Mouse (Mus musculus) layer of hippocampus, adult 9-10 months (tissue): ENCODE measurements around the gene Nup93.

ENCODE experiments used
- DNase-seq: peaks from one replicate; pipeline ENCODE4 v3.0.0; 2022; ENCODE audit warnings: low spot score

The Nup93 gene

DNA sequence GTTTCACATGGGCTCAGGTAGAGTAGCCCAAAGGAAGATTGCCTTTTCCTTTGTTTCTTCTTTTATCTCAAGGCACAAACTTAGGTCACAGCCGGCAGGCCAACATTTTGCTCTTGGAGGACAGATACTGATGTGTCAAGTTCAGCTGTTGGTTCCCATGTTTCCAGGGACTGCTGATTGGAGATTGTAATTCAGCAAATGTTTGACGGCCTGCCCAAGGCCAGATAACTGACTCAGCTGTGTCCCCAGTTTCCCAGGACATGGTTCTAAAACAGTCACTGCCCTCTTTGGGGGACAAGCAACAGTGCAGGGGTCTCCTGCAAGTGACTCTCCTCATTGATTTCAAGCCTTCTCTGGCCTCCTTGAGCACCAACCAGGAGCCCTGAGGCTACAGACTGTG lies 105.7 kb downstream of the Nup93 start:
- no peak for DNase-seq

DNA sequence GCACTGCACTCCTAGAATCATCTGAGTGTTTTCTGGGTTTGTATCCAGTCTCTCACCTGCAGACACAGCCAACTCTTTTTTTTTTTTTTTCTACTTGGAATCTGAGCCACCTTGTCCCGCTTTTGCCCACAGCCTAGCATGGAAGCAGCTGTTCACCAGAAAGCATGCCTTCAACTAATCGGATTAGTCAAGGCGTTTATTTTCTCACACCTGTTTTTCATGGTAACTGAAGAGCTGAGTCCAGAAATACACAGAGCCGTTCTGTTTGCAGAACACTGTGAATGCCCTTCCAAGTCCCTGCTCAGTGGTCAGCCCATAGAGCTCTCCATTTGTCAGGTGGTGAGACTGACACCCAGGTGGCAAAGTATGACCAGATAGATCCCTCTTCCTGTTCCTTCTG lies 107.7 kb downstream of the Nup93 start:
- no peak for DNase-seq

GRCm38 (mm10) chr8:94323041-94323440 lies 108.7 kb downstream of the Nup93 start:
- no peak for DNase-seq

DNA sequence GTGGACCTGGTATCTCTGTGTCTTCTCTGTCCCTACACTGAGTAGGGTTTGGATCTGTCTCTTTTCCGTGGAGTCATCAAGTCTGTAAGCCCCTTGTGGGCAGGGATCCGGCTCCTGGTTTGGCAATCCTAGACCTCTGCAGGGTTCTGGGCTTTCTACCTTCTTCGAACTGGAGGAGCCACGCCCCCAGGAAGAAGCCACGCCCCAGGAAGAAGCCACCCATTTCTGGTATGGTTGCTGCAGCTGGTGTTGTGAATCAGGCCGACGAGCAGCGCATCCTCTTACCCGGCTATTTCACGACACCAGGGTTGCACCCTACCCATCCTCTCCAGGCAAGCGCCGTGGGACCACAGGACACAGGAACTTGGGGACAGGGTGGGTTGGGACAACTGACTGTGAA lies 109.7 kb downstream of the Nup93 start:
- DNase-seq: no peak

DNA sequence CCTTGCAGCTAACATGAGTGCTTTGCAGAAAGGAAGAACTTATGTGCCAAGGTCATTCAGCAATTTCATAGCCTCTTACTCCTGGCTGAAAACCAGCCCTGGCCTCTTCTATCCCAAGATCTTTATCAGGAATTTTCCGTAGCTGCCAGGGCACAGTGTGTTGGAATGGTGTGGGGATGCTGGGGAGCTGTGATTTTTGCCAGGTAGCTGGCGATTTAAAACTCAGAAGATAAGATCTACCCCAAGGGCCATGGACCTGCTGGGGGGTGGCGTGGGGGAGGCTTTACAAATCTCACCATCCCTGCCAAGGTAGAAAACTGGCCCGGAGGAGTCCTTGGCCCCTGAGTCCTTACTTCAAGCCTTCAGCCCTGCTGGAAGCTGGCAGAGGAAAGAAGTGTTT lies 111.7 kb downstream of the Nup93 start:
- no peak for DNase-seq

DNA sequence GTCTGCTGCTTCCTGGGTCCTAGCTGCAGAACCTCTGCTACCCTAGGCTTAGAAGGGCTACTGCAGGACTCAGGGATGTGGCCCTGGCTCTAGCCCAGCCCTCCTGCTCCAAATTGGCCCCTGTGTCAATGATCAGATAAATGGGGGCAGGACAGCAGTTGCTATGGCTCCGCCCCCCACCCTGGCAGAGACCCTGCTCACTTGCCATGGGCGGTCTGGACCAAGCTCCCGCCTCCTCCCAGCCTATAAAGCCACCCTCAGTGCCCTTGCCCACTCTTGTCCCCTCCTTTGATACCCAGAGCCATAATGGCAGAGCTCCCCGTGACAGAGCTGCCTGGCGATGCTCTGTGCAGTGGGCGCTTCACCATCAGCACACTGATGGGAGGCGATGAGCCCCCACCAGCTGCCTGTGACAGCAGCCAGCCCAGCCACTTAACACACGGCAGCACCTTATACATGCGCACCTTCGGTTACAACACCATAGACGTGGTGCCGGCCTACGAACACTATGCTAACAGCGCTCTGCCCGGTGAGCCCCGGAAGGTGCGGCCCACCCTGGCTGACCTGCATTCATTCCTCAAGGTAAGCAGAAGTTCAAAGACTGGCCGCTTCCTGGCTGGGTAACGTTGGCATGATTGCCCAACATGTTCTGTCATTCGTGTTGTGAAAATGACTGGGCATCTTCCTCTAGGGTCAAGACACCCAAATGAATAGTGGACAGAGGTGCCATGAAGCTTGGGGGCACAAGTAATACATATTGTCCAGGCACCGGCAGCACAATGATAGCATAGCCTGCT lies 114.8 kb downstream of the Nup93 start, which contains the start of gene Slc12a3:
TSS of gene Slc12a3 (plus strand) at position 270 of the 797 bp plus-strand sequence.
- DNase-seq: no peak

GRCm38 (mm10) chr8:94330733-94331132 lies 116.4 kb downstream of the Nup93 start:
- DNase-seq: peak; percentile 67

DNA sequence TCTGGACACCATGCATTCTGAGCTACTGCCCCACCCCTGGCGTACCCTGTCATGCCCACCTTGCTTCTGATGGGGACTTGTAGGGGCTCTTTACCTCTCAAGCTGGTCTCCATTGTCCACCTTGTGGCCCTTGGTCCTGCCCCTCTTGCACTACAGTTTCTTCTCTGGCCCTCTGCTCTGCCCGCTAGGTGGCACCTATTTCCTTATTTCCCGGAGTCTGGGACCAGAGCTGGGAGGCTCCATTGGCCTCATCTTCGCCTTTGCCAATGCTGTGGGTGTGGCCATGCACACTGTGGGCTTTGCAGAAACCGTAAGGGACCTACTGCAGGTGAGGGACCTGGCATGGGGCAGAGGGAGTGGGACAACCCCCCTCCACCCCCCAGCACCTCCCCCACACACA lies 119.0 kb downstream of the Nup93 start:
- no peak for DNase-seq

DNA sequence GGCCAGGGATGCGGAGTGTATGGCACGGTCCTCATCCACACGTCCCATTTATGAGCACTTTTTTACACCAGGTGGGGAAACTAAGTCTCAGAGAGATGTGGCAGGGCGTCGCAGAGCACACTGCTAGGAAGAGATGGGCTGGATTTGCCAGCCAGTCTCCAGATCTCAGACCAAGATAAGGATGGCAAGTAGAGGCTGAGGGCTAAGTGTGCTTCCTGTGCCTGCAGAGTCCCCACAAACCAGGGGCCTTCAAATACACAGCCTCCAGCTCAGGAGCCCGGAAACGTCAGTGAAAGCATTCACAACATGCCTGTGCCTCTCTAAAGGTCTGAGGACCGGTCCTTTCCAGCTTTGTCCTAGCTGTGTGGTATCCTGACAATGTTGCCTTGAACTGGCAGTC lies 123.2 kb downstream of the Nup93 start:
- no peak for DNase-seq

- DNase-seq: no peak
Observed at GRCm38 (mm10) chr8:94340796-94341195, 126.4 kb downstream of the Nup93 start.

DNA sequence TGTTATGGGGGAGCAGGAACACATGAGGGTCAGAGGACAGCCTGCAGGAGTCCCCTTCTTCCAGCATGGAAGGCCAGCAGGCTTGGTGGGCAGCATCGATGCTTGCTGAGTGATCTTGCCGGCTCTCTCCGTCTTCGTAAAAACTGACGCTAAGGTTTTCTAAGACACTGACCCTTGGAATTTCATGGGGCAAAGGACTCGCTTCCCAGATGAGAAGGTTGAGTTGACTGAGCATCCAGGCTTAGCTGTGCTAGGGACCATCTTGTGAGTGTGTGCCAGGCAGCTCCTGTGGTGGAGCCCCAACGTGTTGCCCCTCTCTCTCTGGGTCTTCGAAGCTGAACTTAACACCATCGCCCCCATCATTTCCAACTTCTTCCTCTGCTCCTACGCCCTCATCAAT lies 128.3 kb downstream of the Nup93 start:
- DNase-seq: no peak

GRCm38 (mm10) chr8:94343290-94343689 lies 128.9 kb downstream of the Nup93 start:
- DNase-seq: peak; percentile 83

- no peak for DNase-seq
Observed at GRCm38 (mm10) chr8:94343778-94344320, 129.5 kb downstream of the Nup93 start.

- DNase-seq: no peak
Observed at GRCm38 (mm10) chr8:94345657-94346056, 131.3 kb downstream of the Nup93 start.

DNA sequence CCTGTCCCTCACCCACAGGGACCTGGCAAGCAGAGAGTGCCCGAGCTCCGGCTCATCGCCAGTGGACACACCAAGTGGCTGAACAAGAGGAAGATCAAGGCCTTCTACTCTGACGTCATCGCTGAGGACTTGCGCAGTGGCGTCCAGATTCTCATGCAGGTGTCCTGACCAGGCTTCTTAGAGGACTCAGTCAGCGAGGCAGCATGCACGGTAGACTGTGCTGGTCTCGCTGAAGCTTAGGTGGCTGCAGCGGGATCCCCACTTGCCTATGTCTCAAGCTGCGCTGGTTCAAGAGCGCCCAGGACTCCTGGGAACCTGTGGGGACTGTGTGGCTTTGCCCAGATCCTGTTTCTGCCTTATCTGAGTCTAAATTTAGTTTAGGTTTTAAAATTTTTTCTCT lies 131.9 kb downstream of the Nup93 start:
- no peak for DNase-seq

DNA sequence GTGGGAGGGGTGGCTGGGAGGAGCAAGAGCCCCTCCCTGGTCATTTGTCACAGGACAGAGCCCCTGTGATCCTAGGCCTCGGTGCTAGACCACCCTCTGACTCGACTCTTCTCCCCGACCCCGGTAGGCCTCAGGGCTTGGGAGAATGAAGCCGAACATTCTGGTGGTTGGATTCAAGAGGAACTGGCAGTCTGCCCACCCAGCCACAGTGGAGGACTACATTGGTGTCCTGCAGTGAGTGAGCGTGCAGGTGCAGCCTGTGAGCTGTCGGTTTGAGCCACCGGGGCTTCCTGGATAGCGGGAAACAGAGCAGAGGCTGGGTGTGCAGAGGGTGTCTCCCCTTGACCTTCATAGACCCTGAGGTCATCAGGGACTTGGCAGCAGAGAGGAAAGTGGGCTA lies 134.1 kb downstream of the Nup93 start:
- DNase-seq: no peak

- no peak for DNase-seq
Observed at GRCm38 (mm10) chr8:94354069-94354531, 139.7 kb downstream of the Nup93 start.

GRCm38 (mm10) chr8:94354571-94354970 lies 140.2 kb downstream of the Nup93 start:
- DNase-seq: no peak

- DNase-seq: no peak
Observed at GRCm38 (mm10) chr8:94357220-94357619, 142.9 kb downstream of the Nup93 start.

DNA sequence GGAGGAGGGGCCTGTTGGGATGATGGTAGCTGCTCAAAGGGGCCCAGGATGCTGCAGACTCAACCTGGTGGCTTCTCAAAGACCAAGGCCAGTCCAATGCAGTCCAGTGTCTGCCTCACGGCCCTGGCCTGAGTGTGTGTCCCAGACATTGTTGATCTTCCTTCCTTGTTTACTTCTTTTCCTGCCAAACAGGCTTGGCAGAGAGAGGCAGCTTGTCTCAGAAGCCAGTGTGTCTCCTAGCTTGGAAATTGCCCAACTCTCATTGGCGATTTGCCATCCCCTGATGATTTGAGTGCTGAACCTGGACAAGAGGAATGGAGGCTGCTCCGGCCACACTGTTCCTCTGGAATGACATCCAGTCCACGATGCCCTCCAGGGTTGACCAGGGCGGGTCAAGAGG lies 144.2 kb downstream of the Nup93 start:
- no peak for DNase-seq

- no peak for DNase-seq
Observed at GRCm38 (mm10) chr8:94361774-94362431, 147.5 kb downstream of the Nup93 start.

DNA sequence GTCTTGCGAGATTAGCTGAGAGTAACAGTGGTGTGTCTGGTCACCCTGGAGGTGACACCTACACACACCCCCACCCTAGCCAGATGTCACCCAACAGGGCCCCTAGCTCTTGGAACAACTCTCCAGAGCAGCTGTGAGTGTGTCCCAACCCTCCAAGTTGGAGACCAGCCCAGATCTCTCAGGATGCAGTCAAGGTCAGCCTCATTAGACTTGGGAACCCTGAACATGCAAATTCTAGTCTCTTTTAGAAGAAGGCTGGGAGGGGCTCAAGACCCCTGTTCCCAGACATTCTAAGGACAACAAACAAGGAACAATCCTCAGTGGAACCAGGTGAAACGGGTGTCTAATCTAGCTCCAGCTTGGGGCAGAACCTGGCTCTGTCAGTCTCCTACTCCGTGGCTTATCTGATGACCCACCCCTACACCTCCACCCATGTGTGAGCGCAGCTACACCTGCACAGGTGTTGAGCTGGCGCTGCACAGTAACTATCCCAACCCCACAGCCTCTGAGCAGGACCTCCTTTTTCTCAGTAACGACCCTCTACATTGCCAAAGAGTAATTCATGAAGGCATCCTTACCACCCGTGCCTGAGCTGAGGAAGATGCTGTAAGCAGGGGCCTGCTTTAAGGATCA lies 148.4 kb downstream of the Nup93 start:
- DNase-seq: no peak

- no peak for DNase-seq
Observed at GRCm38 (mm10) chr8:94363288-94363688, 148.9 kb downstream of the Nup93 start.
